Mouse (Mus musculus) liver, postnatal 0 days (tissue): ENCODE measurements at regions not wholly inside any gene's neighbourhood (a gene's known extent, or its start where the extent isn't known, plus 50 kb on each side); places are given as distances from the start of the nearest gene placed in this dataset.

Experiments
- ATAC-seq: fragments of 200-750 bp; cut with Nextera tagmentation; 2 replicates; pipeline ENCODE4 v1.8.0; 2017; ENCODE audit warnings: mild to moderate bottlenecking, moderate library complexity
- DNase-seq: peaks from one replicate; pipeline ENCODE4 v3.0.0-alpha.2; 2016
- H3K27ac ChIP-seq: fragments of 300-500 bp; sonication (generic); 2 replicates; pipeline ENCODE4 v1.5.1; 2014; ENCODE audit warnings: antibody characterized with exemption, moderate library complexity, mild to moderate bottlenecking, low read depth
- H3K27me3 ChIP-seq: fragments of 300-500 bp; sonication (generic); 2 replicates; pipeline ENCODE4 v1.6.1; 2014; ENCODE audit warnings: low read length, control low read depth, mixed read lengths; ENCODE audit not compliant: insufficient read depth
- H3K36me3 ChIP-seq: fragments of 300-500 bp; sonication (generic); replicated peaks from 2 replicates; pipeline ENCODE4 v1.6.1; 2014; ENCODE audit warnings: mild to moderate bottlenecking, control low read depth, low read length, moderate library complexity, mixed read lengths; ENCODE audit not compliant: insufficient read depth
- H3K4me1 ChIP-seq: fragments of 300-500 bp; sonication (generic); 2 replicates; pipeline ENCODE4 v1.6.1; 2014; ENCODE audit warnings: antibody characterized with exemption, mild to moderate bottlenecking, control low read depth; ENCODE audit not compliant: insufficient read depth
- H3K4me2 ChIP-seq: fragments of 300-500 bp; sonication (generic); 2 replicates; pipeline ENCODE4 v1.6.1; 2014; ENCODE audit warnings: low read depth, mild to moderate bottlenecking, low read length, moderate library complexity, mixed read lengths
- H3K4me3 ChIP-seq: fragments of 300-500 bp; sonication (generic); 2 replicates; pipeline ENCODE4 v1.5.1; 2014; ENCODE audit warnings: low read depth, low read length
- H3K9ac ChIP-seq: fragments of 300-500 bp; sonication (generic); replicated peaks from 2 replicates; pipeline ENCODE4 v1.6.1; 2014; ENCODE audit warnings: mild to moderate bottlenecking, moderate library complexity
- H3K9me3 ChIP-seq: fragments of 300-500 bp; sonication (generic); 2 replicates; pipeline ENCODE4 v1.6.1; 2016; ENCODE audit warnings: mild to moderate bottlenecking, control low read depth, low read length, mixed read lengths
- CTCF ChIP-seq: sonication (generic); IDR thresholded peaks from 2 replicates; pipeline ENCODE4 v1.5.1; 2016; ENCODE audit warnings: antibody characterized with exemption, low read depth
- EP300 ChIP-seq: IDR thresholded peaks from 2 replicates; pipeline ENCODE4 v1.6.1; 2016; ENCODE audit warnings: antibody characterized with exemption, low read depth, mild to moderate bottlenecking
- WGBS: fragments of 180-500 bp; shearing (Covaris S2); extraction: QIAGEN DNeasy Blood & Tissue Kit; methylation state at CpG from one replicate; pipeline ENCODE4 v1.1.7; 2014; ENCODE audit not compliant: insufficient replicate concordance; 5-methylcytosine and 5-hydroxymethylcytosine counted together

- Histone ChIP-seq H3K4me2 (no peak overlapping the region), H3K4me1 (no peaks in the 10 kb centered on the region), H3K36me3 (no peaks in the 10 kb centered on the region), H3K9me3 (no peaks in the 10 kb centered on the region), H3K9ac (no peak overlapping the region), H3K4me3 (no peak overlapping the region), H3K27ac (no peak overlapping the region), H3K27me3 (no peaks in the 10 kb centered on the region)
- no peak for DNase-seq
- no peak for ATAC-seq
- whole genome bisulfite sequencing = 72% methylated on average over 3 of the region's 3 CpGs
- TF ChIP-seq CTCF (no peak), EP300 (no peak)
These were observed 165.7 kb upstream of the Satb2 start for GRCm38 (mm10) chr1:57144181-57144580.

GRCm38 (mm10) chr1:57155869-57156268 is 177.4 kb upstream of the Satb2 start:
- no peaks in the 10 kb centered on the region for H3K4me1 ChIP-seq
- H3K9ac ChIP-seq = no peak overlapping the region
- DNase-seq = no peak
- TF ChIP-seq CTCF = no peak
- no peak for TF ChIP-seq EP300
- ATAC-seq = no peak
- 74% methylated on average over 7 of the region's 7 CpGs for WGBS
- H3K27ac ChIP-seq = no peak overlapping the region
- no peak overlapping the region for H3K4me2 ChIP-seq
- no peak overlapping the region for H3K4me3 ChIP-seq
- H3K36me3 ChIP-seq = no peaks in the 10 kb centered on the region
- H3K27me3 ChIP-seq = no peaks in the 10 kb centered on the region
- no peaks in the 10 kb centered on the region for H3K9me3 ChIP-seq

DNA sequence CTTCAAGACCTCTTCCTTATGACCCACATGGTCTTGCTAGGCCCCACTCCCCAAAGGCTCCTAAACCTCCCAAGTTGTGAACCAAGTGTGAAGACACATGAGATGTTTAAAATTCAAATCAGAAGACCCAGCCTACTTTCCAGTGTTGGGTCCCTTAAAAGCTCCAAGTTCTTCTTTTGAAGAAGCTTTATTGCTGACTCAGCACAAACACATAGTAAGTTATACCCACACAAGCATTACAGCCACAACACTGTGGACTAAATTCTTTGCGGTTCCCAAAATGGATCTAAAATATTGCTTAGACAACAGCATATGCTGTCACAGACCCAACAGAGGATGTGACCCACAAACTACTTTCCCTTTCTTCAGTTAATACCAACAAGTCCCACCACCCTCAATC is 186.0 kb upstream of the Satb2 start:
- Histone ChIP-seq H3K9me3 (no peaks in the 10 kb centered on the region), H3K9ac (no peak overlapping the region), H3K4me1 (no peaks in the 10 kb centered on the region), H3K27ac (no peak overlapping the region), H3K36me3 (no peaks in the 10 kb centered on the region), H3K4me2 (no peak overlapping the region), H3K27me3 (no peaks in the 10 kb centered on the region), H3K4me3 (no peak overlapping the region)
- ATAC-seq (no peak), DNase-seq (no peak)
- WGBS = 84% methylated on average over 1 of the region's 1 CpGs
- TF ChIP-seq EP300 (no peak), CTCF (no peak)

DNA sequence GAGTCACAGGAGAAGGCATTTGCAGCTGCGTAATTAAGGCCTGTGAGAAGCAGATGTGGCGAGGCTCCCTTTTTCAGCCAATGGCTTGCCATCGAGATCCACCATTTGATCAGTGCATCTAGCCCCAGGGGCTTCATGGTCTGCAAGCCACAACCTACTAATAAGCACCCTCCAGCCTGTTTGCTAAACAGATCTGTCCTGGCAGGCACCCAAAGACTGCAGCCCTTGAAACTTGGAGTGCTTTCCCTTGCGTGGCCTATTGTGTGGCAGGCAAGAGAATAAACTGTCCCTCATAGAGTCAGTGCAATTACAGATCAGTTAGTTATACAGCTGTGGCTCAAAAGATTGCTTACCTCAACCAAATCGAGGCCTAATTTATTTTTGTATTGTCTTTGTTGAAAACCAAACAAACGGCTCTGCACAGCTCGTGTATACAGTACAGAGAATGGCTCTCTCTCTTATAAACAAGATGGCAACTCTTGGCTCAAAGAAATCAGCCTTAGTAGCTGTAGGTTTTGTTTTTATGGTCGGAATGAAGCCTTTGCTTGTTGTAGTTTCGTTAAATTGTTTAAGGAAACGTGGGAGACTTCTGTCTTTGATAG is 195.9 kb upstream of the Satb2 start:
- no peak for DNase-seq
- H3K27me3 ChIP-seq = no peaks in the 10 kb centered on the region
- H3K4me2 ChIP-seq = no peak overlapping the region
- ATAC-seq = no peak
- H3K36me3 ChIP-seq = no peaks in the 10 kb centered on the region
- no peak overlapping the region for H3K9ac ChIP-seq
- TF ChIP-seq EP300 = no peak
- TF ChIP-seq CTCF = no peak
- no peak overlapping the region for H3K4me3 ChIP-seq
- WGBS = 63% methylated on average over 10 of the region's 10 CpGs
- H3K4me1 ChIP-seq = no peaks in the 10 kb centered on the region
- H3K9me3 ChIP-seq = no peaks in the 10 kb centered on the region
- H3K27ac ChIP-seq = no peak overlapping the region

DNA sequence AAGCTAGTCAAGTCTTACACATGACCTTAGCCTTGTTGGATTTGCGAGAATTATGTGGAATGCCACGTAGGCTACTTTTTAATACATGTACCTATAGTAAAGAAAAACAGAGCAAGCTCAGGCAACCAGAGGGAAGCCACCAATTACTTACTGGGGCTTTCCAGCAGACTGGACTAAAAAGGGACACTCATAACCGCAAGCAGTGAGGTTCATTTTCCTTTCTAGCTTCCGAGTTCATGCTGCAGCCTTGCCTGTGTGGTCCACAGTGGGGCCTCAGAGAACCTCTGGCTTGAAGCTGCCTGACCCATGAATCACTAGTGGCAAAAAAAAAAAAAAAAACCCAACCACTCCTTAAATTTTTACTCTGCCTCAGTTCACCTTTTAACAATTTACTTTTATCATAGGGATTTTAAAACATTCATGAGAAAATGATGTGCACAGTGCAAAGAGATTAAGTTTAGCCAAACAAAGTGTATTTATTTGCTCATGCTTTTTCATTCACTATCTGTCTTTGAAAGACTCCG is 188.6 kb upstream of the 1700066M21Rik start:
- Histone ChIP-seq H3K4me1 (no peaks in the 10 kb centered on the region), H3K36me3 (no peaks in the 10 kb centered on the region), H3K4me2 (no peak overlapping the region), H3K9me3 (no peaks in the 10 kb centered on the region), H3K9ac (no peak overlapping the region), H3K27me3 (no peaks in the 10 kb centered on the region), H3K4me3 (no peak overlapping the region), H3K27ac (no peak overlapping the region)
- no peak for DNase-seq
- WGBS = 63% methylated on average over 5 of the region's 5 CpGs
- TF ChIP-seq EP300 (no peak), CTCF (no peak)
- no peak for ATAC-seq

- DNase-seq = no peak
- Histone ChIP-seq H3K27ac (no peak overlapping the region), H3K4me1 (no peaks in the 10 kb centered on the region), H3K9ac (no peak overlapping the region), H3K36me3 (no peaks in the 10 kb centered on the region), H3K4me2 (no peak overlapping the region), H3K4me3 (no peak overlapping the region), H3K9me3 (no peaks in the 10 kb centered on the region), H3K27me3 (no peaks in the 10 kb centered on the region)
- 76% methylated on average over 6 of the region's 6 CpGs for WGBS
- no peak for ATAC-seq
- TF ChIP-seq EP300 (no peak), CTCF (no peak)
These were observed 176.1 kb upstream of the 1700066M21Rik start for GRCm38 (mm10) chr1:57201274-57201673.

DNA sequence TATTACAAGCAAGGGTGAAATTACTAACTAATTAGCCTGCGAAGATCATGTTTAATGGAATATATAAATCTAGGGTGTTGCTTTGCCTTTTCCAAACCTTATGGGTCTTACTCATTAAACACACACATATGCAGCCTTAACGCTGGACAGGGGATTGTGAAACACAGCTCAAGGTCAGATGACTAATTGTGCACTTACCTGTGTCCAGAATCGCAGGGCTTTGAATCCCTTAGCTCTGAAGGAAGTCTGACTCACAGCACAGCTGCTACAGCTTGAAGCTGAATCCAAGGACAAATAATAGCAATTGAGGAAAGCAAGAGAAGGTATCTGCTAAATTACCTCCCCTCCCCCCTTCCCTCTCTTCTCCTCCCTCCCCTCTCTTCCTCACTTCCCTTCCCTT is 173.1 kb upstream of the 1700066M21Rik start:
- no peak for DNase-seq
- Histone ChIP-seq H3K4me1 (no peaks in the 10 kb centered on the region), H3K9me3 (no peaks in the 10 kb centered on the region), H3K4me2 (no peak overlapping the region), H3K27me3 (no peaks in the 10 kb centered on the region), H3K36me3 (no peaks in the 10 kb centered on the region), H3K4me3 (no peak overlapping the region), H3K27ac (no peak overlapping the region), H3K9ac (no peak overlapping the region)
- 40% methylated on average over 3 of the region's 3 CpGs for WGBS
- TF ChIP-seq EP300 = no peak
- no peak for TF ChIP-seq CTCF
- no peak for ATAC-seq
